Mouse (Mus musculus): ENCODE data around the gene Vps9d1. TPM values are rescaled to one million over a fixed set of nuclear protein-coding genes. Genes with fewer than 3 reads are reported as not detected.
"Not testable (repeated sequence)": the region's sequence is repeated elsewhere in the genome, so short reads cannot be mapped to it uniquely, and the experiment has no call there.

Gene Vps9d1
- polyA plus RNA-seq, 1 experiment from 2014 or later = 19.5 TPM

DNA sequence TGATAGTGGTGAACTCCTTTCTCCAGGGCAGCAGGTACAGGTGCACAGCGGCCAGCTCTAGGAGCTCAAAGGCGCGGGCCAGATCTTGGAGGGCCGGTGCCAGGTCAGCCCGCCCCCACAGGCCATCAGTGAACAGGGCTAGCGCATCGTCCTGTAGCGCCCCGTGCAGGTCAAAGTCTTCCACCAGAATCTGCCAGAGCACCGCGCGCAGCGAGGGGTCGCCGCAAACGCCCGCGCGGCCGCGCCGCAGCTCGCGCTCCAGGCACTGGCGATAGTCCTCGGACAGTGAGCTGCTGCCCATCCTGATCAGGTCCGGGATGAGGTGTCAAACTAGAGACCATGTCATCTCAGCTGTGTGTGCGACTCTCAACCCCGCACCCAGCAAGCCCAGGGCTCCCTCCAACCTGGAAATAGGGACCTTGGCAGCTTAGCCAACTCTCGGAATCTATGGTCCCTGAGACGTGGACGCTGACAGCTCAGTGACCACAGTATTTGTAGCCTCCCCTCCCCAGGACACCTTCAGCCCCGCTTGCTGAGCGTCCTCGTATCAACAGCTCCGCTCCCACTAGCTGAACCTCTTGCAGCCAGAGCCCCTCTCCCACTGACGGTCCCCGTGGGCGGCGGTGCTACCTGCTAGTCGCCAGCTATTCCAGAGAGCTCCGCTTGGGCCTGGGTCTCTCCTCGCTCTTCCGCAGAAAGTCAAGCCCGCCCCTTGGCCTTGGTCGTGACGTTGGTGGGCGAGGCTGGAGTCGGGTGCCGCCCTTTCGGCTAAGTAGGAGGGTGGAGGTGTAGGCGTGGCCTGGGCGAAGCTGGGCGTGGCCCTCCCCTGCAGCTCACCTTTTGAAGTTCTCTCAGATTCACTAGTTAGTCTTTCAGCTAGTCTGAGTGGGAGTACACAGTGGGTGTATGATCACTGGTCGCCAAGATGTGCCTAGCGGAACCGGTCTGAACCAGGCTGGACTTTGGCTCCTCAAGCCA lies 18.3 kb downstream of the Vps9d1 start, which contains the start of gene Spata2l:
Gene Spata2l (minus strand): TSS at position 714 of the 978 bp plus-strand sequence.
- Histone ChIP-seq H3K27ac (ENCODE audit: poor library complexity, severe bottlenecking) (no peak within 1 kb of the TSS), H3K36me3 (no peaks in the 10 kb centered on the region), H3K27me3 (replicated peaks) (peaks cover 31% of the 10 kb centered on the region), H3K9me3 (replicated peaks) (no peaks in the 10 kb centered on the region), H3K9ac (peak within 1 kb of the TSS; percentile 64), H3K4me3 (peak within 1 kb of the TSS; percentile 59), H3K4me2 (peak within 1 kb of the TSS; percentile 89), H3K4me1 (replicated peaks) (peaks cover 14% of the 10 kb centered on the region)
- 2% methylated on average over 57 of the region's 57 CpGs for WGBS
- peak; percentile 84 for ATAC-seq (ENCODE audit: insufficient number of reproducible peaks, low FRiP score)

DNA sequence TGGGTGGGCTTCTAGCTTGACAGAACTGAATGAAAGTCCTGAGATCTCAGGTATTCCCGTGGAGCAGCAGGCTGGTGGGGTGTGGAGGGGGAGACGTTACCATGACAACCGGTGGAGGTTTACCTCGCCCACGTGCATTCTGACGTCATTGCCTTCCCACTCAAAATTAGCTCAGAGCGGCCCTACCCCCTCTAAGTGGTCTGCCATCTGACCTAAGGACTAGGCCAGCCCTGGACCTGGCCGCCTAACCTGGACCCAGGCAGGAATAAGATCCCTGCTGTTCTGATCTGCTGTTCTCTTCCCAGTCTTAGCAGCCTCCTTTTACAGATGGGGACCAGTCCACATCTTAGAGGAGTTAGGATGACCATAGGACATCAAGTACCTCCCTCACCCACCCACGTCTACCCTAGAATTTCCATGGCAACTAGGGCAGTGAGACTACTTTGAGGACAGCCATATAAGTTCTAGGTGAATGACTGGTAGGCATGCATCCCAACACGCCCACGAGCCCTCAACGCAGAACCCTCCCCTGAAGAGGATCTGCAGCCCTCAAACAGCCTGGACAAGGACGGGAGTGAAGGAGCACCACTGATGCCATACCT lies 19.1 kb downstream of the Vps9d1 start:
- ATAC-seq (ENCODE audit: insufficient number of reproducible peaks, low FRiP score) = 0 out of 2 replicates have a peak, but pooled peaks have one; percentile 1
- H3K4me3 ChIP-seq = peak overlapping the region; percentile 59
- H3K27ac ChIP-seq (ENCODE audit: poor library complexity, severe bottlenecking) = no peak overlapping the region
- no peaks in the 10 kb centered on the region for H3K9me3 ChIP-seq (replicated peaks)
- WGBS = 38% methylated on average over 13 of the region's 13 CpGs
- peaks cover 3% of the 10 kb centered on the region; the same call in 1 of the 2 replicates for H3K36me3 ChIP-seq
- H3K4me2 ChIP-seq = peak overlapping the region; percentile 89
- peaks cover 14% of the 10 kb centered on the region for H3K4me1 ChIP-seq (replicated peaks)
- peak overlapping the region; percentile 64 for H3K9ac ChIP-seq
- H3K27me3 ChIP-seq (replicated peaks) = peaks cover 31% of the 10 kb centered on the region

DNA sequence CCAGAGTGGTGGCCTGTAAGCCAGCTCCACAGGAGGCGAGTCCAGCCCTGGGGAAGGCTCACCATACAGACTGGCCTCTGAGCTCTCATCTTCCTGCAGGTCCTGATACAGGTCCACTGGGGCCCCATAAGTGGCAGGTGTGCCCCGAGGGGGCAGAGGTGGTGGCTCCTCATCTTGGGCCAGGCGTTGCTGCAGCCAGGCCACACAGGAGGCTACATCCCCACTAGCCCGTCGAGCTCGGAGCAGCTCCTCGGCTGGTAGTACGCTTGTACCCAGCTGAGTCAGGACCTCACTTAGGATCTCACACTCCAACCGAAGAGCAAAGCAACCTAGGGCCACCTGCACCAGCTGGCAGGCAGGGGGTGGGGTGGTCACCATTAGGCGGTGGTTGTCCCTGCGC lies 20.4 kb downstream of the Vps9d1 start:
- H3K4me3 ChIP-seq = no peak overlapping the region
- H3K36me3 ChIP-seq = peaks cover 15% of the 10 kb centered on the region
- no peak for ATAC-seq (ENCODE audit: insufficient number of reproducible peaks, low FRiP score)
- H3K4me1 ChIP-seq (replicated peaks) = peaks cover 14% of the 10 kb centered on the region
- H3K9ac ChIP-seq = no peak overlapping the region
- H3K27me3 ChIP-seq (replicated peaks) = peaks cover 29% of the 10 kb centered on the region
- WGBS = 73% methylated on average over 11 of the region's 11 CpGs
- H3K4me2 ChIP-seq = no peak overlapping the region
- no peak overlapping the region for H3K27ac ChIP-seq (ENCODE audit: poor library complexity, severe bottlenecking)
- H3K9me3 ChIP-seq (replicated peaks) = no peaks in the 10 kb centered on the region

DNA sequence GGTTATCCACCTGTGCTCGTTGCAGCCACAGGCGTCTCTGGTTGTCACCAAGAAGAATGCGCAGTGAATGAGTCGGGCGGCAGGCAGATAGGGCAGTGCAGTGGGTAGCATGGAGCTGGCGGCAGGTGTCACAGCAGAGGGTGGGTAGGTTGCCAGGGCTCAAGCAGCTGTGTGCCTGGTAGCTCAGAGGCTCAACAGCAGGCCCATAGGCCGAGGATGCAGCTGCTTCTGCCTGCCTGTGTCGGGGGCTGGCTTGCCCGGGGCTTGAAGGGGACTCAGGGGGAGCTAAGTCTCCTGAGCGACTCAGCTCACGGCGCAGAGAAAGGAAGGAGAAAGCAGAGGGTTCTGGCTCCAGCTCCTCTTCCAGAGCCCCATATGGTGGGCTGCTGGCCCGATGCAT lies 20.8 kb downstream of the Vps9d1 start:
- H3K9ac ChIP-seq = no peak overlapping the region
- no peak for ATAC-seq (ENCODE audit: insufficient number of reproducible peaks, low FRiP score)

DNA sequence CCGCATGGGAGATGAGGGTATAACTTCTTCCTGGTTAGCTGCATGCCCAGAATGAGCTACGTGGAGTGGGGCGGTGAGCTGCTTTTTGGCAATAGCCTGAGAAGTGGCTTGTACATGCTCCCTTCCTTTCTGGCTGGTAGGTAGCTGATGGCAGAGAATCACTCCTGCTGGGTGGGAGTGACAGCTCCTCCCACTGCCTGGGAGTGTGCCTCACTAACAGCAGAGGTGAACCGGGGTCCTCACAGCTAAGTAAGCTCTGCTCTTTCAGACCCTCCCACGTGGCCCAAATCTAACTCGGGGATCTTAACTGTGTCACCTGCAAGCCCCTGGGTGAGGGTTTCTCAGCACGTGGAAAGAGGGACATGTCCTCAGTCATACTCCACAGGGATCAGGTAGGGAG lies 21.6 kb downstream of the Vps9d1 start:
- no peak overlapping the region for H3K9ac ChIP-seq
- peaks cover 29% of the 10 kb centered on the region for H3K27me3 ChIP-seq (replicated peaks)
- H3K4me2 ChIP-seq = no peak overlapping the region
- H3K36me3 ChIP-seq = peaks cover 27% of the 10 kb centered on the region
- no peak for ATAC-seq (ENCODE audit: insufficient number of reproducible peaks, low FRiP score)
- WGBS = 32% methylated on average over 7 of the region's 7 CpGs
- H3K4me1 ChIP-seq (replicated peaks) = peaks cover 14% of the 10 kb centered on the region
- H3K9me3 ChIP-seq (replicated peaks) = no peaks in the 10 kb centered on the region
- no peak overlapping the region for H3K4me3 ChIP-seq
- H3K27ac ChIP-seq (ENCODE audit: poor library complexity, severe bottlenecking) = no peak overlapping the region

More for the DNA sequence above, 20.8 kb downstream of the Vps9d1 start:
- H3K27me3 ChIP-seq (replicated peaks) = peaks cover 29% of the 10 kb centered on the region
- H3K27ac ChIP-seq (ENCODE audit: poor library complexity, severe bottlenecking) = no peak overlapping the region
- H3K4me2 ChIP-seq = no peak overlapping the region
- 56% methylated on average over 13 of the region's 13 CpGs for WGBS
- no peak overlapping the region for H3K4me3 ChIP-seq
- no peaks in the 10 kb centered on the region for H3K9me3 ChIP-seq (replicated peaks)
- peaks cover 19% of the 10 kb centered on the region for H3K36me3 ChIP-seq
- H3K4me1 ChIP-seq (replicated peaks) = peaks cover 14% of the 10 kb centered on the region

DNA sequence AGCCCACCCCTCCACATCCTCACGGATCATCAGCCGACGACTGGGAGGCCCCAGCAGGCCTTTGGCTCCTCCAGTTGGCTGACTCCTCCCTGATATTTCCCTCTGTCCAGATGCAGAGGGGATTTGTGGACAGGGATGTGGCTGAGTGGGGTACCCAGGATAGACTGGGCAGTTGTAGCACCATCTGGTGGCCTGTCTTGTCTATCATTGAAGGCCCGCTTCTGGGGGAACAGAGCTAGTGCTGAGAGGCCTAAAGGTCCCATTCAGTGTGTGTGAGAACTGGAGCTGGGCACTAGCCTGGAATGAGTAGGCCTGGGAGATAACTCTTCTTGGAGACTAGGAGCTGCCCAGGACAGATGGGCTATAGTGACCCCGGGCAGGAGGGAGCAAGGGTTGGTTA lies 22.4 kb downstream of the Vps9d1 start:
- H3K4me2 ChIP-seq = no peak overlapping the region
- peaks cover 14% of the 10 kb centered on the region for H3K4me1 ChIP-seq (replicated peaks)
- H3K36me3 ChIP-seq = peaks cover 34% of the 10 kb centered on the region

DNA sequence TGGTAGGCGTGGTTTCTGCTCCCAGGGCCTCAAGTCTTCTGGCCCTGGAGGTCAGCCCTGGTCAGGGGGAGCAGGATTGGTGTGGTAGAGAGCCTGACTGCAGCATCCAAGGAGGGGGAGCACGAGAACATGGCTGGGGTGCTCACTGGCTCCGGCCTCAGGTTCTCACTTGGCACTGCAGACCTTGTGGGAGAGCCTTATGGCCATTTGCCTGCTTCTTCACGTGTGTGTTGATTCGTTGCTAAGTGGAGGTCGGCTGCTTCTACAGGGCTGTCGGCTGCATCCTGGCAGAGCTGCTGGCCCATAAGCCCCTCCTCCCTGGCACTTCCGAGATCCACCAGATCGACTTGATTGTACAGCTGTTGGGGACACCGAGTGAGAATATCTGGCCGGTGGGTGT lies 23.8 kb downstream of the Vps9d1 start:
- H3K9ac ChIP-seq; H3K27ac ChIP-seq (ENCODE audit: poor library complexity, severe bottlenecking); H3K4me3 ChIP-seq; ATAC-seq (ENCODE audit: insufficient number of reproducible peaks, low FRiP score); H3K4me2 ChIP-seq; H3K9me3 ChIP-seq (replicated peaks): not testable (repeated sequence)
- peaks cover 37% of the 10 kb centered on the region for H3K36me3 ChIP-seq
- H3K4me1 ChIP-seq (replicated peaks) = peaks cover 12% of the 10 kb centered on the region
- H3K27me3 ChIP-seq (replicated peaks) = peaks cover 26% of the 10 kb centered on the region
- 83% methylated on average over 11 of the region's 11 CpGs for WGBS

More for the DNA sequence above, 22.4 kb downstream of the Vps9d1 start:
- Histone ChIP-seq H3K4me3 (no peak overlapping the region), H3K9me3 (replicated peaks) (no peaks in the 10 kb centered on the region), H3K27me3 (replicated peaks) (peaks cover 29% of the 10 kb centered on the region), H3K9ac (no peak overlapping the region), H3K27ac (ENCODE audit: poor library complexity, severe bottlenecking) (no peak overlapping the region)
- WGBS = 61% methylated on average over 5 of the region's 5 CpGs
- no peak for ATAC-seq (ENCODE audit: insufficient number of reproducible peaks, low FRiP score)

DNA sequence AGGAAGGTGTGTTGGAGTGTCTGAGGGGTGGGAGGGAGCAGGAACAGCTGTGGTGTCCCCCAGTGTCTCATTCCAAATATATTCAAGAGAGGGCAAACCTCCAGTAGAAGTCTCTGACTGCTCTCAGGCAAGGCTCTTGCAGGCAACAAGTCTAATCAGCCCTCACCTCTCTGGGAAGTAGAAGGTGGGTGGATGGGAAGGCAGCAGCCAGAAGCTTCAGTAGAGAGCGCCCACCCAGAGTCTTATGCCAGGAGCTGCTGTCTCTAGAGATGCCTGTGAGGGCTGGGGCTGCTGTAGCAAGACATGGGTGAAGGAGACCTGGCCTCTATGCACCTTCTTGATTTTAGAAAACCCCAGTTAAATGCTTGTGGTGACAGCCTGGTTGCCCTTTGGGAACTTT lies 25.7 kb downstream of the Vps9d1 start:
- H3K4me2 ChIP-seq = no peak overlapping the region
- no peaks in the 10 kb centered on the region for H3K9me3 ChIP-seq (replicated peaks)
- H3K36me3 ChIP-seq = peaks cover 37% of the 10 kb centered on the region
- ATAC-seq (ENCODE audit: insufficient number of reproducible peaks, low FRiP score) = no peak
- no peak overlapping the region for H3K9ac ChIP-seq
- H3K4me3 ChIP-seq = no peak overlapping the region
- 95% methylated on average over 1 of the region's 1 CpGs for WGBS
- peaks cover 11% of the 10 kb centered on the region for H3K4me1 ChIP-seq (replicated peaks)
- peaks cover 7% of the 10 kb centered on the region for H3K27me3 ChIP-seq (replicated peaks)
- H3K27ac ChIP-seq (ENCODE audit: poor library complexity, severe bottlenecking) = no peak overlapping the region

DNA sequence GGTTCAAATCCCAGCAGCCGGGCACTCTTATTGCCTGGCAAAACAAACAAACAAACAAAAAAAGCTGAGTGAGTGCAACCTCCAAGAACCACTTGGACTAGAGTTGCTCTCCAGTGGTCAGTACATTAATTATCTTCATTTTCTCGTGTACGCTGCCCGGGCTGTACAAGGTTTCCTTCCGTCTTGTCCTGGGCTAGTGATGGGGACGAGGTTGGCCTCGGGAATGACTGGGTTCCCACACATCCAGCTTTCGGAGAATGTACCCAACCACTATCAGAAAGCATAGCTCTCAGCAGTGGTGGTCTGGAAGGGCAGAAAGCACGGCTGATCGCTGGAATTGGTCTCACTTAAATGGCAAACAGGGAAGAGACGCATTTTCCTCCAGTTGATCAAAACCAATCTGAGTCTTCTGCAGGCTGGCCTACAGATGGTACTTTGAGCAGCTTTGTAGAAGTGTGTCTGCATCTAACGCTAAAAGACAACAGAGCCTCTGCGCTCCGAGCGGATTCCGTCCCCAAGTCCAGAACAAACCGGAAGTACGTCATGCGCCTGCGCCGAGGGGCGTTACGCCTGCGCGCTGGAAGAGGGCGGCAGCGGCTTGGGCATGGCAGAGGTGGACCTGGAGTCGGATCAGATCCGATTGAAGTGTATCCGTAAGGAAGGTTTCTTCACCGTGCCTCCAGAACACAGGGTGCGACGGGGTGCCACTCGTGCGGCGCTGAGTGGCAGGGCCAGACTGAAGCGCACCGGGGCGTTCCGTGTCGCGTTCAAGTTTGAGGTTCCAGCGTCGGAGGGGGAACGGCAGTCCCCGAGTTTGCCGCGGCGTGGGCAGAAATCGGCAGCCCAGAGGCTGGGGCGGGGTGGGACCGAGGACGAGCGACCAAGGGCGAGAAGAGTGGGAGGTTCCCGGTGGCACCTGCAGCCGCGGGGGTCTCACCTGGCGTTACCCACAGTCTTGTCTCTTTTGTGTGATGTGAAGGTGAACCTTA lies 29.6 kb downstream of the Vps9d1 start, which contains the start of gene Cdk10:
Gene Cdk10 (plus strand): TSS at position 565 of the 989 bp plus-strand sequence.
- H3K9me3 ChIP-seq (replicated peaks) = no peaks in the 10 kb centered on the region
- peak within 1 kb of the TSS; percentile 83 for H3K27ac ChIP-seq (ENCODE audit: poor library complexity, severe bottlenecking)
- H3K9ac ChIP-seq = peak within 1 kb of the TSS; percentile 97
- H3K36me3 ChIP-seq = peaks cover 31% of the 10 kb centered on the region
- 3% methylated on average over 59 of the region's 59 CpGs for whole genome bisulfite sequencing
- peak; percentile 87 for ATAC-seq (ENCODE audit: insufficient number of reproducible peaks, low FRiP score)
- H3K4me2 ChIP-seq = peak within 1 kb of the TSS; percentile 93
- peak within 1 kb of the TSS; percentile 80 for H3K4me3 ChIP-seq
- 0 out of 2 replicates have a peak, but pooled peaks cover 3% of the 10 kb centered on the region for H3K27me3 ChIP-seq (replicated peaks)
- peaks cover 11% of the 10 kb centered on the region for H3K4me1 ChIP-seq (replicated peaks)

DNA sequence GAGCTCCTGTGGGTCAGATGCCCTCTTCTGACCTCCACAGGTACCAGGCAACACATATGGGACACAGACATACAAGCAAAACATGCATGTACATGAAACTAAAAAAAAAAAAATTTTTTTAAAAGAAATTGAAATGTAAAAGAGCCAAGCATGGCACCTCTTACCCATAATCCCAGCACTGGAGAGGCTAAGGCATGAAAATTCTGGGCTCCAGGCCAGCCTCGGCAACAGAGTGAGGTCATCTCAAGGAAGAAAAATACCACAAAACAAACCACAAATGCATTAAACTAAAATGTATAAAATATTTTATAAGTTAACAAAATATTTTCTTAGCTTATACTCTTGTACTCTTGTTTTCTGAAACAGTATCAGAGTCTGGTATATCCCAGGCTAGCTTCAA lies 33.2 kb downstream of the Vps9d1 start:
- WGBS = 74% methylated on average over 1 of the region's 1 CpGs
- Histone ChIP-seq H3K27me3 (replicated peaks) (0 out of 2 replicates have a peak, but pooled peaks cover 3% of the 10 kb centered on the region), H3K9ac (no peak overlapping the region), H3K4me3 (no peak overlapping the region), H3K9me3 (replicated peaks) (no peaks in the 10 kb centered on the region), H3K27ac (ENCODE audit: poor library complexity, severe bottlenecking) (no peak overlapping the region), H3K36me3 (no peaks in the 10 kb centered on the region), H3K4me1 (replicated peaks) (peaks cover 11% of the 10 kb centered on the region), H3K4me2 (no peak overlapping the region)
- ATAC-seq (ENCODE audit: insufficient number of reproducible peaks, low FRiP score) = no peak

Data from heart, embryonic 12.5 days (tissue).